19 mouse cellular contexts compared by ENCODE assay signal in the genomic region with DNA sequence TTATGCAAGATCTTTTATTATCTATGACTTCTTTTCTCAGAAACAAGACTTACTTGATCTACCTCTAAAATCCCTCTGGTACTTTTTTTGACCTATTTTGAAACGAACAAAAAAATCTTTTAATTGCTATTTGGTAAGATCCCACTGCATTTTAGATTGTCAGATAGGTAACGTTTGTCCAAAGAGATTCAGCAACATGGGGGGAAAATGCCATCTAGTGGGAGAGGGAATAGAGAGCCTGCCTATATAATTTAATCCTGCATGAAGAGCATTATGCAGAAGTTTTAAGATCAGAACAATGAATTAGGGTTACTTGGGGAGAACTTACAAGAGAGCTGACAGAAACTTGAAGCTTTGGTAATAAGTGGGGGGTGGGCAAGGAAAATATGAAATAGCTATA.
DNase-seq lines count a peak whose midpoint lies in the region; ATAC-seq lines count a peak whose summit lies in the region.
"Had no signal": no experiment of that assay in that cellular context is flagged by ENCODE, and none has a peak within 500 bp of the region (broad histone marks: within the 10 kb centered on the region; RNA-seq: fewer than 3 reads in every experiment).

No protein-coding gene starts in this region.

- no peak overlapping the region for H3K4me2 ChIP-seq in forebrain, embryonic 14.5 days (ENCODE audit: low read length)
- no peak overlapping the region for H3K4me2 ChIP-seq in forebrain, embryonic 15.5 days (replicated peaks)
- H3K4me2 ChIP-seq: embryonic facial prominence, embryonic 15.5 days; heart, embryonic 12.5 days; liver, embryonic 15.5 days; neural tube, embryonic 12.5 days had no signal

- no peaks in the 10 kb centered on the region for H3K36me3 ChIP-seq in forebrain, embryonic 14.5 days (ENCODE audit: control insufficient read depth, insufficient read depth, low read length)
- H3K36me3 ChIP-seq in forebrain, embryonic 15.5 days: no peaks in the 10 kb centered on the region
- H3K36me3 ChIP-seq: embryonic facial prominence, embryonic 15.5 days; forebrain, embryonic 10.5 days; heart, embryonic 12.5 days; liver, embryonic 15.5 days; neural tube, embryonic 12.5 days had no signal

- intact Hi-C loops in left cerebral cortex, postnatal 36 days (cut with DNase I): loop anchor here (5.0 kb wide), 1 partner anchor 1436 kb away; no protein-coding TSS in a partner anchor

- WGBS in forebrain, embryonic 14.5 days: 49% methylated on average over 2 of the region's 2 CpGs
- WGBS in forebrain, embryonic 15.5 days: 36% methylated on average over 2 of the region's 2 CpGs

- ATAC-seq in forebrain, embryonic 14.5 days: no peak
- no peak for ATAC-seq in forebrain, embryonic 15.5 days (replicated peaks)
- ATAC-seq: lung, postnatal 0 days had no signal

- H3K27ac ChIP-seq in forebrain, embryonic 14.5 days (ENCODE audit: low read depth, low read length): no peak overlapping the region
- no peak overlapping the region for H3K27ac ChIP-seq in forebrain, embryonic 15.5 days (replicated peaks)
- H3K27ac ChIP-seq: embryonic facial prominence, embryonic 15.5 days; forebrain, embryonic 10.5 days; liver, embryonic 15.5 days; neural tube, embryonic 12.5 days had no signal

- no peak overlapping the region for H3K9ac ChIP-seq in forebrain, embryonic 14.5 days (ENCODE audit: low read length)
- H3K9ac ChIP-seq in forebrain, embryonic 15.5 days (replicated peaks): no peak overlapping the region
- H3K9ac ChIP-seq: embryonic facial prominence, embryonic 15.5 days; heart, embryonic 12.5 days; liver, embryonic 15.5 days; neural tube, embryonic 12.5 days had no signal

- no peak overlapping the region for H3K4me3 ChIP-seq in forebrain, embryonic 14.5 days (ENCODE audit: low read depth, low read length)
- no peak overlapping the region for H3K4me3 ChIP-seq in forebrain, embryonic 15.5 days
- H3K4me3 ChIP-seq: embryonic facial prominence, embryonic 15.5 days; forebrain, embryonic 10.5 days; heart, embryonic 12.5 days; liver, embryonic 15.5 days; megakaryocyte, embryonic 14.5 days; neural tube, embryonic 12.5 days had no signal

- no peaks in the 10 kb centered on the region for H3K27me3 ChIP-seq in forebrain, embryonic 14.5 days (replicated peaks; ENCODE audit: control insufficient read depth, insufficient read depth, low read length)
- H3K27me3 ChIP-seq in forebrain, embryonic 15.5 days: no peaks in the 10 kb centered on the region
- H3K27me3 ChIP-seq: embryonic facial prominence, embryonic 15.5 days; heart, embryonic 12.5 days; liver, embryonic 15.5 days; megakaryocyte, embryonic 14.5 days; neural tube, embryonic 12.5 days had no signal

- no peaks in the 10 kb centered on the region for H3K9me3 ChIP-seq in forebrain, embryonic 14.5 days (replicated peaks; ENCODE audit: control insufficient read depth, low read length)
- no peaks in the 10 kb centered on the region for H3K9me3 ChIP-seq in forebrain, embryonic 15.5 days
- H3K9me3 ChIP-seq: embryonic facial prominence, embryonic 15.5 days; forebrain, embryonic 10.5 days; heart, embryonic 12.5 days; liver, embryonic 15.5 days; megakaryocyte, embryonic 14.5 days; neural tube, embryonic 12.5 days had no signal

- no peaks in the 10 kb centered on the region for H3K4me1 ChIP-seq in forebrain, embryonic 14.5 days (ENCODE audit: control insufficient read depth, insufficient read depth, low read length)
- H3K4me1 ChIP-seq in forebrain, embryonic 15.5 days: no peaks in the 10 kb centered on the region
- H3K4me1 ChIP-seq: embryonic facial prominence, embryonic 15.5 days; forebrain, embryonic 10.5 days; heart, embryonic 12.5 days; liver, embryonic 15.5 days; megakaryocyte, embryonic 14.5 days; neural tube, embryonic 12.5 days had no signal

- peak; percentile 19 for DNase-seq in forebrain, embryonic 14.5 days (ENCODE audit: low spot score)
- peak; percentile 2 for DNase-seq in left cerebral cortex, adult 11 months (ENCODE audit: low spot score)
- no peak for DNase-seq in left cerebral cortex, postnatal 36 days (ENCODE audit: low spot score in 2 of 2)
- DNase-seq in Muller cell, postnatal 12 days (ENCODE audit: inconsistent ontology term): peak; percentile 14
- DNase-seq in retina, adult 2 months (ENCODE audit: low read depth, low spot score): peak; percentile 0
- no peak for DNase-seq in spleen, adult 18-20 months
- DNase-seq: adrenal gland, postnatal 14 days; cerebellum, adult 8-10 months; kidney, adult 18-20 months; kidney, postnatal 14 days; thymus, postnatal 36 days had no signal

Comparison
In these comparisons a context has a peak if more than half of its experiments do, and no peak if none do; other contexts are left out.
1. DNase-seq: peak in forebrain, embryonic 14.5 days (single experiment), left cerebral cortex, adult 11 months (single experiment), Muller cell, postnatal 12 days (single experiment) and retina, adult 2 months (single experiment); none in left cerebral cortex, postnatal 36 days (0 of 2) and spleen, adult 18-20 months (0 of 2).